Mouse (Mus musculus) myocyte (in vitro differentiated cells): ENCODE measurements at regions not wholly inside any gene's neighbourhood (a gene's known extent, or its start where the extent isn't known, plus 50 kb on each side); places are given as distances from the start of the nearest gene placed in this dataset.

Source experiments
- CEBPB ChIP-seq: IDR thresholded peaks from 2 replicates; pipeline ENCODE4 v1.6.1; 2011; ENCODE audit warnings: mild to moderate bottlenecking, moderate library complexity; ENCODE audit not compliant: poor library complexity, insufficient read depth, severe bottlenecking
- E2F4 ChIP-seq: IDR thresholded peaks from one replicate; pipeline ENCODE4 v1.6.1; 2011; ENCODE audit warnings: mild to moderate bottlenecking, control low read depth, moderate library complexity; ENCODE audit not compliant: insufficient read depth
- MAX ChIP-seq: IDR thresholded peaks from one replicate; pipeline ENCODE4 v1.6.1; 2011; ENCODE audit warnings: low read depth, mild to moderate bottlenecking, control low read depth
- MYOD1 ChIP-seq, 3 experiments: IDR thresholded peaks; one replicate each; pipeline ENCODE4 v1.6.1; 2011; ENCODE audit warnings: control low read depth in 2 of 3, low read depth in 2 of 3, mild to moderate bottlenecking in 2 of 3, moderate library complexity in 1 of 3; ENCODE audit not compliant: insufficient read length in 2 of 3, control insufficient read depth in 1 of 3
- MYOG ChIP-seq, 3 experiments: IDR thresholded peaks; one replicate each; pipeline ENCODE4 v1.6.1; 2011; ENCODE audit warnings: control low read depth in 2 of 3, low read depth in 2 of 3, mild to moderate bottlenecking in 2 of 3; ENCODE audit not compliant: insufficient read length in 2 of 3, control insufficient read depth in 1 of 3, insufficient read depth in 1 of 3
- POLR2A ChIP-seq: IDR thresholded peaks from one replicate; pipeline ENCODE4 v1.6.1; 2011; ENCODE audit warnings: low read depth, mild to moderate bottlenecking, control low read depth, moderate library complexity; ENCODE audit not compliant: insufficient read length
- POLR2AphosphoS2 ChIP-seq: IDR thresholded peaks from one replicate; pipeline ENCODE4 v1.6.1; 2011; ENCODE audit warnings: low read depth, control low read depth; ENCODE audit not compliant: insufficient read length
- TCF12 ChIP-seq: IDR thresholded peaks from one replicate; pipeline ENCODE4 v1.6.1; 2011; ENCODE audit warnings: mild to moderate bottlenecking, control low read depth; ENCODE audit not compliant: poor library complexity, insufficient read depth, severe bottlenecking
- USF1 ChIP-seq: IDR thresholded peaks from one replicate; pipeline ENCODE4 v1.6.1; 2011; ENCODE audit warnings: low read depth, mild to moderate bottlenecking, control low read depth, moderate library complexity

DNA sequence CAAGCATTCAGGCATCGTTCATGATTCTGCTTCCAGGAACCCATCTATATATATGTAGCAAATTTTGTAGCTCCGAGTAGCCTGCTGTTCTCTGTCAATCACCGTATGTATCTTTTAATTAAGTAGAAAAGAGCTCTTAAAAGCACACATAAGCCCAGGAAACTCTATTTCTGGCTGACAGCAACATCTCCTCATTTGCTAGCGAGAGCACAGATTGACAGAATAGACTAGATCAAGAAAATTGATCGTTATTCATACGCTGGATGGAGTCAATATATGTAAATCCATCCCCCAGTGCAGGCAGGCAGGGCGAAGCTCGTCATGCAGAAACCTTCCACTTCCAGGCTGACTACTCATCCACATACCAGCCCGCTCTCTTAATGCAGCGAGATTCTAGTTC is 185.6 kb downstream of the Tmem26 start:
- no peak for TF ChIP-seq MAX
- TF ChIP-seq POLR2A, result no peak
- no peak for TF ChIP-seq MYOG (IDR thresholded peaks at IDR 0.05; ENCODE audit: control insufficient read depth in 1 of 3, insufficient read depth in 1 of 3, insufficient read length in 2 of 3, low read depth in 2 of 3)
- TF ChIP-seq CEBPB, result no peak
- TF ChIP-seq POLR2AphosphoS2, result no peak
- no peak for TF ChIP-seq TCF12
- no peak for TF ChIP-seq USF1
- no peak for TF ChIP-seq E2F4
- no peak for TF ChIP-seq MYOD1 (IDR thresholded peaks at IDR 0.05; ENCODE audit: control insufficient read depth in 1 of 3, insufficient read length in 2 of 3, low read depth in 2 of 3)
